Comparison of ENCODE assay signal across 28 mouse cellular contexts in the genomic region with DNA sequence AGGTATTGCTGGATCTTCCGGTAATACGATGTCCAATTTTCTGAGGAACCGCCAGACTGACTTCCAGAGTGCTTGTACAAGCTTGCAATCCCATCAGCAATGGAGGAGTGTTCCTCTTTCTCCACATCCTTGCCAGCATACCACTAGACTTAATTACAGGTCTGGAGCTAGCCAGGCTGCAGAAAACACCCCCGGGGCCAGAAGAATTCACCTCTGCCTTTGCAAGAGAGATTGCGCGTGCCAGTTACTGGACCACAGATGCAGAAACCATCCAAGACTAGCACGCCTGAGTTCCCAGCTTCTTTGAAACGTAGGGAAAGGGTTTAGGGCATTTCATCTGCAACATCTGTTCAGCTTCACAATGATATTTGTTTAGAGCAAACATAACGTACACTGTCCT. TPM values are rescaled to one million over a fixed set of nuclear protein-coding genes. Genes with fewer than 3 reads are reported as not detected.
DNase-seq lines count a peak whose midpoint lies in the region; ATAC-seq and TF ChIP-seq lines count a peak whose summit lies in the region.
"Had no signal": no experiment of that assay in that cellular context is flagged by ENCODE, and none has a peak within 500 bp of the region (broad histone marks: within the 10 kb centered on the region; RNA-seq: fewer than 3 reads in every experiment).

No protein-coding gene starts in this region.

- no peaks in the 10 kb centered on the region for H3K9me3 ChIP-seq in embryonic facial prominence, embryonic 15.5 days (replicated peaks)
- H3K9me3 ChIP-seq in limb, embryonic 14.5 days (ENCODE audit: control insufficient read depth, low read length), result no peaks in the 10 kb centered on the region
- H3K9me3 ChIP-seq in forebrain, embryonic 14.5 days (replicated peaks; ENCODE audit: control insufficient read depth, low read length), result no peaks in the 10 kb centered on the region
- H3K9me3 ChIP-seq: forebrain, embryonic 12.5 days; G1E; heart, embryonic 10.5 days; heart, embryonic 15.5 days; midbrain, embryonic 12.5 days; neural tube, embryonic 13.5 days had no signal

- DNase-seq in heart, adult 11 months, result peak; percentile 90
- no peak for DNase-seq in heart, postnatal 14 days
- DNase-seq in NIH3T3 (ENCODE audit: low read depth), result peak; percentile 80
- no peak for DNase-seq in limb, embryonic 14.5 days (ENCODE audit: low spot score)
- no peak for DNase-seq in forebrain, embryonic 14.5 days (ENCODE audit: low spot score)
- DNase-seq in heart, adult 18-20 months, result no peak
- DNase-seq: adrenal gland, postnatal 36 days; cerebellum, adult 2 months; cerebellum, postnatal 14 days; gastrocnemius, postnatal 36 days; heart, postnatal 36 days; kidney, adult 9 months; kidney, postnatal 10 days; layer of hippocampus, adult 9-11 months; lung, embryonic 14.5 days; thymus, postnatal 4 days had no signal

- ATAC-seq in embryonic facial prominence, embryonic 15.5 days (ENCODE audit: insufficient number of reproducible peaks, low FRiP score, low TSS enrichment, low read depth), result no peak
- no peak for ATAC-seq in limb, embryonic 14.5 days (ENCODE audit: low FRiP score, low read depth)
- no peak for ATAC-seq in forebrain, embryonic 14.5 days
- ATAC-seq: intestine, postnatal 0 days had no signal

- H3K27me3 ChIP-seq in embryonic facial prominence, embryonic 15.5 days, result no peaks in the 10 kb centered on the region
- no peaks in the 10 kb centered on the region for H3K27me3 ChIP-seq in limb, embryonic 14.5 days (ENCODE audit: control insufficient read depth, insufficient read depth, low read length)
- H3K27me3 ChIP-seq in forebrain, embryonic 14.5 days (replicated peaks; ENCODE audit: control insufficient read depth, insufficient read depth, low read length), result no peaks in the 10 kb centered on the region
- H3K27me3 ChIP-seq: forebrain, embryonic 12.5 days; heart, embryonic 15.5 days; midbrain, embryonic 12.5 days; neural tube, embryonic 13.5 days had no signal

- no peak for TF ChIP-seq POLR2A in limb, embryonic 14.5 days (IDR thresholded peaks at IDR 0.05; ENCODE audit: borderline replicate concordance, extremely low read depth, insufficient read depth, insufficient read length)

- intact Hi-C loops in heart, postnatal 14 days (cut with DNase I), result no loop called here

- H3K27ac ChIP-seq in embryonic facial prominence, embryonic 15.5 days (replicated peaks), result peak overlapping the region; percentile 60
- H3K27ac ChIP-seq in limb, embryonic 14.5 days (replicated peaks; ENCODE audit: low read depth, low read length), result 0 out of 2 replicates have a peak overlapping the region, but pooled peaks have one; percentile 1
- H3K27ac ChIP-seq in forebrain, embryonic 14.5 days (ENCODE audit: low read depth, low read length), result no peak overlapping the region
- H3K27ac ChIP-seq: forebrain, embryonic 12.5 days; heart, embryonic 10.5 days; heart, embryonic 15.5 days; hindbrain, embryonic 14.5 days; liver, embryonic 14.5 days; midbrain, embryonic 12.5 days; neural tube, embryonic 13.5 days had no signal

- peaks cover 53% of the 10 kb centered on the region for H3K4me1 ChIP-seq in embryonic facial prominence, embryonic 15.5 days
- H3K4me1 ChIP-seq in limb, embryonic 14.5 days (ENCODE audit: control insufficient read depth, insufficient read depth, low read length), result peaks cover 45% of the 10 kb centered on the region
- no peaks in the 10 kb centered on the region for H3K4me1 ChIP-seq in forebrain, embryonic 14.5 days (ENCODE audit: control insufficient read depth, insufficient read depth, low read length)

- H3K4me3 ChIP-seq in embryonic facial prominence, embryonic 15.5 days (replicated peaks), result no peak overlapping the region
- no peak overlapping the region for H3K4me3 ChIP-seq in limb, embryonic 14.5 days (replicated peaks; ENCODE audit: low read length)
- no peak overlapping the region for H3K4me3 ChIP-seq in forebrain, embryonic 14.5 days (ENCODE audit: low read depth, low read length)
- H3K4me3 ChIP-seq: erythroblast, embryonic 14.5 days; forebrain, embryonic 12.5 days; heart, embryonic 10.5 days; heart, embryonic 15.5 days; midbrain, embryonic 12.5 days; neural tube, embryonic 13.5 days had no signal

- H3K4me2 ChIP-seq in embryonic facial prominence, embryonic 15.5 days (replicated peaks), result no peak overlapping the region
- H3K4me2 ChIP-seq in limb, embryonic 14.5 days (replicated peaks; ENCODE audit: low read depth, low read length, severe bottlenecking), result no peak overlapping the region
- no peak overlapping the region for H3K4me2 ChIP-seq in forebrain, embryonic 14.5 days (ENCODE audit: low read length)
- H3K4me2 ChIP-seq: forebrain, embryonic 12.5 days; heart, embryonic 15.5 days; hindbrain, embryonic 14.5 days; lung, embryonic 14.5 days; midbrain, embryonic 12.5 days; neural tube, embryonic 13.5 days had no signal

- 38% methylated on average over 9 of the region's 9 CpGs for WGBS in embryonic facial prominence, embryonic 15.5 days
- 51% methylated on average over 9 of the region's 9 CpGs for WGBS in limb, embryonic 14.5 days
- 87% methylated on average over 9 of the region's 9 CpGs for WGBS in forebrain, embryonic 14.5 days

- H3K9ac ChIP-seq in embryonic facial prominence, embryonic 15.5 days, result no peak overlapping the region
- H3K9ac ChIP-seq in limb, embryonic 14.5 days (ENCODE audit: low read depth, low read length, severe bottlenecking), result no peak overlapping the region
- H3K9ac ChIP-seq in forebrain, embryonic 14.5 days (ENCODE audit: low read length), result no peak overlapping the region
- H3K9ac ChIP-seq: forebrain, embryonic 12.5 days; heart, embryonic 15.5 days; hindbrain, embryonic 14.5 days; liver, embryonic 14.5 days; lung, embryonic 14.5 days; midbrain, embryonic 12.5 days; neural tube, embryonic 13.5 days had no signal

- H3K36me3 ChIP-seq in embryonic facial prominence, embryonic 15.5 days, result no peaks in the 10 kb centered on the region
- no peaks in the 10 kb centered on the region for H3K36me3 ChIP-seq in limb, embryonic 14.5 days (ENCODE audit: control insufficient read depth, insufficient read depth, low read length)
- no peaks in the 10 kb centered on the region for H3K36me3 ChIP-seq in forebrain, embryonic 14.5 days (ENCODE audit: control insufficient read depth, insufficient read depth, low read length)
- H3K36me3 ChIP-seq: forebrain, embryonic 12.5 days; G1E; heart, embryonic 10.5 days; heart, embryonic 15.5 days; midbrain, embryonic 12.5 days; neural tube, embryonic 13.5 days had no signal

RNA-seq across cellular contexts. Expression of a gene that starts 15.9 kb away (rescaled TPM):
- under 1 TPM; 0.45 to 0.80 TPM for total RNA-seq in heart, postnatal 14 days (2021)
- 0.57 and 0.59 TPM in 2 replicates for polyA plus RNA-seq in embryonic facial prominence, embryonic 15.5 days (2015; fragmentation: Nextera tagmentation; extraction: Ambion mirVana)
- polyA plus RNA-seq in limb, embryonic 14.5 days (2012; rRNA removed), result 0.65 and 0.99 TPM in 2 replicates
- polyA plus RNA-seq in limb, embryonic 14.5 days (2014; fragmentation: Nextera tagmentation; extraction: Ambion mirVana), result 0.84 and 0.94 TPM in 2 replicates
- not detected in 2 replicates for polyA plus RNA-seq in forebrain, embryonic 14.5 days (2014; fragmentation: Nextera tagmentation; extraction: Ambion mirVana)
- total RNA-seq in heart, adult 18-20 months (2021), result 1 to 10 TPM in 1 of 2 experiments, under 1 TPM in 1; 0.30 to 2.8 TPM
- total RNA-seq: gastrocnemius, postnatal 36 days; left cerebral cortex, postnatal 10 days had no signal
- polyA plus RNA-seq: erythroblast, embryonic 14.5 days; forebrain, embryonic 12.5 days; G1E; hindbrain, embryonic 14.5 days; neural tube, embryonic 13.5 days had no signal

RNA-seq across cellular contexts. Expression of a gene that starts 49.9 kb away (rescaled TPM):
- under 1 TPM in 1 of 2 experiments, not detected in 1; 0.15 TPM for total RNA-seq in heart, postnatal 14 days (2021)
- polyA plus RNA-seq in embryonic facial prominence, embryonic 15.5 days (2015; fragmentation: Nextera tagmentation; extraction: Ambion mirVana), result 2.7 and 2.8 TPM in 2 replicates
- polyA plus RNA-seq in limb, embryonic 14.5 days (2012; rRNA removed), result 1.6 and 1.7 TPM in 2 replicates
- 1.5 and 2.5 TPM in 2 replicates for polyA plus RNA-seq in limb, embryonic 14.5 days (2014; fragmentation: Nextera tagmentation; extraction: Ambion mirVana)
- polyA plus RNA-seq in forebrain, embryonic 14.5 days (2014; fragmentation: Nextera tagmentation; extraction: Ambion mirVana), result 0.08 TPM in 1 of 2 replicates, not detected in the other
- total RNA-seq in heart, adult 18-20 months (2021), result under 1 TPM; 0.07 to 0.18 TPM
- total RNA-seq: gastrocnemius, postnatal 36 days had no signal
- polyA plus RNA-seq: erythroblast, embryonic 14.5 days had no signal

Comparison
In these comparisons a context has a peak if more than half of its experiments do, and no peak if none do; other contexts are left out.
1. DNase-seq: peak in heart, adult 11 months (single experiment) and NIH3T3 (single experiment); none in heart, postnatal 14 days (0 of 2), limb, embryonic 14.5 days (single experiment), forebrain, embryonic 14.5 days (single experiment) and heart, adult 18-20 months (0 of 2).